Mouse (Mus musculus): ENCODE measurements at regions not wholly inside any gene's neighbourhood (a gene's known extent, or its start where the extent isn't known, plus 50 kb on each side); places are given as distances from the start of the nearest gene placed in this dataset.

DNA sequence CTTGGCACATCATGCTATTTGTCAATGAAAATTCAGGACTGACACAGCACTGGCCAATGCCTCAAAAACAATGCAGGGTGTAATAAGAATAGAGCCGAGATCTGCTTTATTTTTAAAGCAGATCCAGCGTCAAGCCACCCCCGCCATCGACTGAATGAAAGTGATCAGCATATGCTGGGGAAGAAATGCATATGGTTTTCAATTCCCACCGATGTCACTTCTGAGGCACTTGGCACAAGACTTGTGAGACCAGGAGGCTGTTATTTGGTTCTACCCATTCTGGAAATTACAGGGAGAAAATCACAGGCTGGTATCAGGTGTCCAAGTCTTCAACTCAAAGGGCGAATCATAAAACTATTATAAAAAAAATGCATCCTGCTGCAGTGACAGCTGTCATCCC lies 689.3 kb upstream of the Pou3f3 start:
- DNase-seq (ENCODE audit: extremely low read depth, insufficient read length, low spot score), result no peak

DNA sequence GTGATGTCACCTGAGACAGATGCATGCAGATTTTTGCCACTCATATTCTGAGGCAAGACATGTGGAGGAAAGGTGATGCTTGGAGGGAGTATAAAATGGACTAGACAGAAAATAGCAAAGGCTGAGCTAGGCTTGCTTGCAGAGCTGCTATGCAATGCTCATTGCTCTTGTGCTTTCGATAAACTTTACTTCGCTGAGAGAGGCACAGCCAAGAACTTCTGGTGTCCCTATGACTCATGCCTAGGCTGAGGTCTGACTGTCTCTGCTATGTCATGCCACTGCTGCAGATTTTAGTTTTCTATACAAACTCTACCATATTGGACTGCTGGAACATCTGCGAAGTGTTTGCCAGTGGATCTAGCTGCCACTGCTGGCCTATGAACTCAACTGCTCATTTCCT lies 687.5 kb upstream of the Pou3f3 start:
- DNase-seq (ENCODE audit: extremely low read depth, insufficient read length, low spot score), result no peak

DNA sequence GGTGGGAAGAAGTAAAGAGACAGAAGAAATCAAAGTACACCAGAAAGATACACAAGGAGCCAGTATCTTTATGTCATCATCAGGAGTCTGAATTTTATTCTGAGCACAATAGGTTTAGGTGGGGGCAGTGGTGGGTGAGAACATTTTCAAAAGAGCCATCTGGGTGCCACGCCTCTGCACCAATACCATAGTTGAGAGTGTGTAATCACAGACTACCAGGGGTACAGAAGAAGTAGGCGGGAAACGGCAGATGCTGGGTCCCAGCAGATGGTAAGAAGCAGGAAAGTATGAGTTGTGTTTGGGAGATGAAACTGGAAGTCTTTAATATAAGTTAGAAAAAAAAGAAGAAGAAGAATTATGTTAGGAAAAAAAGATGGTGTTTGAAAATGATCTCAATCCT lies 682.7 kb upstream of the Pou3f3 start:
- DNase-seq (ENCODE audit: extremely low read depth, insufficient read length, low spot score), result no peak

DNA sequence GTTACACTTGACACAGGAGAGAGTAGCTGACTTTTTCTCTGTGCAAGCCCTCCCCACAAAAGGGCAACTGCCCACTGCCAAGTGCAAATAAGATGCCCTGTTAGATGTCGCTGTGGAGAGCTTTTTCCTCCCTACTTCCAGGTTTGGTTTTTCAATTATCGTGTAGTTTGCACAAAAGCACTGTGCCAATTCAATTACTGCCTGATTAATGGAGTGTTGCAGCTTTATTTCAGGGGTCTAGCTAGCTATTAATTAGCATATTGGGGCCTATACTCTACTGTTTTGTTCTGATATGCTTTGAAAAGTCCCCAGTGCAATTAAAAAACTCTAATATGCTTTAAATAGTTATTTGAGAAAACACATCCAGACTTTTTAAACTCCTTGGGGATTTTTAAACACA lies 676.6 kb upstream of the Pou3f3 start:
- no peak for DNase-seq (ENCODE audit: extremely low read depth, insufficient read length, low spot score)

DNA sequence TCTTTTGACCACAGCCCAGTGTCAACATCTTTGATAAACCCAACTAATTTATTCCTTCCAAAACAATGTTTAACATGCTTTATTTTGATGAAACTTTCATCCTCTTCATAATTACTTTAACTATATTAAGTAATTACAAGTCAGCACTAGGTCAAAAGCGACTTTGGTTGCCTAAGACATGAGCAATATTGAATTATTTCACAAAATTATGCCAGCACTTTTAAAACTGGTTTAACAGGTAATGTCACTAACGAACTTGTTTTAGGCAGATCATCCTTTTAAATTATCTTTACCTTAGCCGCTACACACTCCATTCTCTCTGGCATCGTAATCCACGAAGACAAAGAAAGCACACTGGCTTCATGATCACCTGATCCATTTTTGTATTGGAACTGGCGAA lies 669.8 kb upstream of the Pou3f3 start:
- no peak for DNase-seq (ENCODE audit: extremely low read depth, insufficient read length, low spot score)

DNA sequence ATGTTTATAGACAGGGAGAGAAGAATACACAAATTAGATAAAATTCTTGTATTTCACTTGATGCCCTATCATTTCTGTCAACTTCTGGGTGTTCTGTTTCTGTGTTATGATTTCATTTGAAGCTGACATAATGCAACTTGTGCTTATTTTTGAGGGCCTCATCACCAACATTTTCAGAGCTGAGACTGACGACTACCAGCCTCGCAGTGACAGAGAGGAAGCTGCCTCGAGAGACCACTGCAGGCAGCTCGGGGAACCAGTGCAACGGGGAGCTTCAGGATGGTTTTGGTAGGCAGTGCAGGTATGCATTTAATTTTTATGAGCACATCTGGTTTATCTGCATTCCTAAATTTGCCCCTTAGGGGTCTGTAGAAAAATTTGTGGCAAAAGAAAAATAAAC lies 669.1 kb upstream of the Pou3f3 start:
- no peak for DNase-seq (ENCODE audit: extremely low read depth, insufficient read length, low spot score)

DNA sequence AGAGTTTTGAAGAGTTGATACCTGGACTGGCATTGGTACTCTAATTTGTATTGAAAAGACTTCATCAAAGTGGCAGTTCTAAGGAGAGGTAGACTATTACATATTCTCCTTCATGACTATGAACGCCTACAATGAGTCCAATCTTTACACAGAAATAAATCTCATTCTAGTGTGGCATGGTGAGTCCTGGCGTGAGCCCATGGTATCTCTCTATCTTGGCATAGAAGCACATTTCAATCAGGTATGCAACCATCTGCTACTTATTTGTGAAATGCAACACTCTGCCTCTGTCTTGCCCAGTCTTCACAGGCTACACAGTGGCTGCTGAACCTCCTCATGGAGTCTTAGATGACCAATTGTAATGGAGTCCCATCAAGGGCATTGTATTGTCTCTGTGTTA lies 661.8 kb upstream of the Pou3f3 start:
- DNase-seq (ENCODE audit: extremely low read depth, insufficient read length, low spot score), result no peak

DNA sequence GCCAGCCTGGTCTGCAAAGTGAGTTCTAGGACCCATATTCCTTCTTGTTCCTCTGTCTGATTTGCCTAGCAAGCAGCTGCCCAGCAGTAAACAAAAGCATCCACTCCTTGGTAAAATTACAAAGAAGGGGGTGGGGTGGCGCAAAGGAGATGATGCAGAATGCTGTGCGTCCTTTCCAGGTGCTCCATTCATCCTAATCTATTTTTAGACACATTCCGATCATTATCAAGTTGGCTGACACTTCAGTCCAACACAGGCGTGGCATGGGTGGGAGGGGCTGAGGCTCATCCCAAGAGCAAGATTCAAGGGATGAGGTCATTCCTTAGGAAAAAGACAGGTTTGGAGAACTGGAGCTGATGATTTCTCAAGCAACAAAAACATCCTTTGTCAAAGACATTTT lies 660.2 kb upstream of the Pou3f3 start:
- no peak for DNase-seq (ENCODE audit: extremely low read depth, insufficient read length, low spot score)

DNA sequence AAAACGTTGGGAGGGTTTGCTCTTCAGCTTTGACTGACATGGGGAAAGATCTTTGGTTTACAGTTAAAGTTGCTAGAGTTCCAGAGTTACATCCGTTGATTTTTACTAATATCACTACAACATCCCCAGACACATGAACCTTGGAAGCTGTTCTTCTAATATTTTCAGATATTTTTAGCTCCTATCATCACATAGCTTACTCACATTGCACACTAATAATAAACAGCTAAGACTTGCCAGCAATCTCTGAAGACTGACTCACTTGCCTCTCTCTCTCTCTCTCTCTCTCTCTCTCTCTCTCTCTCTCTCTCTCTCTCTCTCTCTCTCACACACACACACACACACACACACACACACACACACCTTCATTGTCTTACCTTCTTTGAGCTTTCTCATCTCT lies 654.0 kb upstream of the Pou3f3 start:
- DNase-seq (ENCODE audit: extremely low read depth, insufficient read length, low spot score), result no peak

DNA sequence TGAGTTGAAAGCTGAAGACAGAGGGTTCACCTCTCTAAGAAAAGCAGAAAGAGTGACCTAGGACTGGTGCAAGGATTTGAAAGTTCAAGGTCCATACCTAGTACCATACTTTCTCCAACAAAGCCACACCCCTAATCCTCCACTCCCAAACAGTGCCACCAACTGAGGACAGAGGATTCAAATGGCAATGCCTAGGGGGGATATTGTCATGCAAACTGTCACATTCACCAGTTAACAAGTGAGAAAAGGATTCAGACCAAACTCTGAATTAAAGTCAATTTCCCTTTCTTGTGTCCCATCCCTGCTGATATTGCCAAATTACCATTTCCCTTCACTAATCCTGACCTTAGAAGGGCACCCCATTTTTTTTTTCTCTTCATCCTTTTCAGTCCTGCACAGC lies 637.1 kb upstream of the Pou3f3 start:
- DNase-seq (ENCODE audit: extremely low read depth, insufficient read length, low spot score), result no peak

DNA sequence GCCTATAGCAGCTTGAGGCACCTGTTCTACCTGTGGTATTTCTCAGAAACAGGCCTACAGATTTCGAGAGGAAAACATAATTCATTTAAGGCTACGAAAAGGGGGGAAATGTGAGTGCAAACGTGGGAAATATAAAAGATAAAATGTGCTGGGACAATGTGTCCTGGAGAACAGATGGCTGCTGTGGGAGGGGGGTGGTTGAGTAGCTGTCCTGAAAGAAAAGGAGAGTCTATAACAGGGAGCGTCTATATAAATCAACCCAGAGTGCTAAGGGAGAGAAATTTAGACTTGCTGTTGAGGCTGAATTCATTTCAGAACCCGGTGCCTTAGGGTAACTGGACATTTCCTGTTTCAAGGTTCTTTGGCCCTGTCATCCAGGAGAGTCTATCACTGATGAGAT lies 625.5 kb upstream of the Pou3f3 start:
- DNase-seq (ENCODE audit: extremely low read depth, insufficient read length, low spot score), result no peak

DNA sequence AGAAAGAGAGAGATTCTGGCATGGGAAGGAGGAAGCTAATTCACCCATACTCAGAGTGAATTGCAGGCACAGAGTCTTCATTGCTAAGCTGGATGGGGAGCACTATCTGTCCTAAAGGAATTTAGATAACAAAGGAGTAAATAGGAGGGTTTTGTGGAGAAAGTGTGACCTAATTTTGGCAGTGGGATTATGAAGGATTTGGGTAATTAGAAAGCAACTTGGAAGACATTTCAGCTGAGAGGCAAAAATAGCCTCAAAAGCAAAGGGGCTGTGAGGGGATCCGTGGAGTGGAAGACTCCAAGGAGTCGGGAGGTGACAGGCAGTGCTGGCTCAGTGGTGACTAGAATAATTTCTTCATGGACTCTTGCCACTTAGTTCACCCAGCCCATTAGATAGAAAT lies 599.5 kb upstream of the Pou3f3 start:
- DNase-seq (ENCODE audit: extremely low read depth, insufficient read length, low spot score), result no peak

DNA sequence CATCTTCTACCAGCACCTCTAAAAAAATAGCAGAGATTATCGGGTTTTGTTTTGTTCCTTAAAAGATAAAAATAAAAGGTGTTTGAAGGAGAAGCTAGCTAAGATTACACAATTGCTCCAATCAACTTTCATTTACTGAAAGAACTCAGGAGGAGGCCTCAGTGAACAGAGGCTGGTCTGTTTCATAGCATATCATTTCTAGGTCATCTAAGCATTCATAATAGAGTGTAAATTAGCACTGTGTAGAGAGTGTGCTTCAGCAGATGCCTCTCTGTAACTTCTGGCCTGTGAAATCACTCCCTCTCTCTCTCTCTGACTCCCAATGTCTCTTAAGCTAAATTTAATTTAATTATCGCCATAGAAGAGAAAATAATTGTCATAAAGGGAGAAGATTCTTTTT lies 597.0 kb upstream of the Pou3f3 start:
- DNase-seq (ENCODE audit: extremely low read depth, insufficient read length, low spot score), result no peak

DNA sequence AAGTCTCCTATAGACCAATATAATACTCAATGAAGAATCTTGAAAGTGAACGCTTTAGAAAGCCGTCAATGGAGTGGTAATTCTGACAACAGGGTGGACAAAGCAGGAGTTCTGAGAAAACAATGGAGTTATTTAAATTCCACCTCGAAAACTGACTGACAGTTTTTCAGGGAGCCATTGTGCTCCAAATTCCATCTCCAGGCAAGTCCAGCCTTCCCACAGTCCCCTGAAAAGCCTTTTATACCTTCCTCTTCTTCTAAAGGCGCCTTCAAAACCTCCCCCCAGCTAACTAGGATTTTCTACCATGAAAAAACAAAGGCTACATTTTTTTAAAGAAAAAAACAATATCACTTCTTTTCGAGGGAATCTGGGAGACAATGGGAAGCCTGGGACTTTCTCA lies 588.0 kb upstream of the Pou3f3 start:
- DNase-seq (ENCODE audit: extremely low read depth, insufficient read length, low spot score), result no peak

DNA sequence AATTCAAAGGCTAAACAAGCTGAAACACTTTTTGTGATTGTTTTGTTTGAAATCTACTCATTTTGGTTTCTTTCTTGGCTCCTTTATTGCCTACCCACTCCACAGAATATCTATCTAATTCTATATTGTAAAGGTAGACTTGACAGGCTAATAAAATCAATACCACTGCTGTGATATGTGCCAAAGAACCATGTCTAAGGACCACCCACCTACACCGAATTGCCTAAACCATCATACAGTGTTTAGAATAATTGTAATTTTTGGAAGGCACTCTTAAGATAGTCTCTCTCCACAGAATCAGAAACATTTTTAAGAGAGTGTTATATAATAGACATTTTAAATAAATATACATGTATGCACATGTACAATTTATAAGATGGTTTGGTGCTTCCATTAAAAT lies 587.6 kb upstream of the Pou3f3 start:
- DNase-seq (ENCODE audit: extremely low read depth, insufficient read length, low spot score), result no peak

DNA sequence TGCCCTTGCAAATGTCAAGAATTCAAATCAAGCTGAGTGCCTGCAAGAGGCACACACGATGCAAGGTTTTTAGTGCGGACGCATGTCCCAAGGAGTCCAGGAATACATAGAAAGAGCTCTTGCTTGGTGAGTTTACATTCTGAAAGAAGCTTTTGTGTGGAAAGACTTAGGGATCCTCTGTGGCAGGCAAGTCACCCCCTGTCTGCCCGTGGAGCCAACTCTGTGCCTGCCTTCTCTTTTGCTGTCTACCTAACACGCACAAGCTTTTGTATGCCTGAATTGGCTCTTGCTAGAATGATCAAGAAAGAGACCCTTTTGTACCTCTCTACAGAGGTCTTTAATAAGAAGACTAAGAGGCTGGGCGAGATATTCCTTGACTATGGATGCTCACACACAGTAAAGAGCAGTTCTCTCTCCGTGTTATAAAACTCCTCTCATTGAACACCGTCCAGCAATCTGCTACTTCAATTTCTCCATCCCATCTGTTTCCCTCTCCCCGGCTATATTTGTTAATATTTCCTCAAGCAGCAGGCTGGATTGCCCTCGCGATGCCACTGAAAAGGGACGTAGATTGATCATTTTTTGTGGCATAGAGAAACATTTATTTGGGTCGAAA lies 543.3 kb upstream of the Pou3f3 start:
- no peak for DNase-seq (ENCODE audit: extremely low read depth, insufficient read length, low spot score)

DNA sequence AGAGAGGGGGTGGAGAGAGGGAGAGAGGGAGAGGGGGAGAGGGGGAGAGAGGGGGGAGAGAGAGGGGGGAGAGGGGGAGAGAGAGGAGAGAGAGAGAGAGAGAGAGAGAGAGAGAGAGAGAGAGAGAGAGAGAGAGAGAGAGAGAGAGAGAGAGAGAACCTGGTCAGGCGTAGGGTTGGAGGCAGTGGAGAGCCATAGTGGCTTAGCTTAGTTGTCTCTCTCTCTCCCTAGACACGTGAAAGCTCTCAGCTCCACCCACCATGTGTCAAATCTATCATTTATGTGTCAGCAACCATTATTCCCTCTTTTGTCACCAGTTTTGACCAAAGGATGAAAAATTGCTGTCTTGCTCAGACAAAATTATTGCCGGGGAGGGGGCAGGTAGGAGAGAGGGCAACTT lies 542.7 kb upstream of the Pou3f3 start:
- DNase-seq (ENCODE audit: extremely low read depth, insufficient read length, low spot score), result no peak

DNA sequence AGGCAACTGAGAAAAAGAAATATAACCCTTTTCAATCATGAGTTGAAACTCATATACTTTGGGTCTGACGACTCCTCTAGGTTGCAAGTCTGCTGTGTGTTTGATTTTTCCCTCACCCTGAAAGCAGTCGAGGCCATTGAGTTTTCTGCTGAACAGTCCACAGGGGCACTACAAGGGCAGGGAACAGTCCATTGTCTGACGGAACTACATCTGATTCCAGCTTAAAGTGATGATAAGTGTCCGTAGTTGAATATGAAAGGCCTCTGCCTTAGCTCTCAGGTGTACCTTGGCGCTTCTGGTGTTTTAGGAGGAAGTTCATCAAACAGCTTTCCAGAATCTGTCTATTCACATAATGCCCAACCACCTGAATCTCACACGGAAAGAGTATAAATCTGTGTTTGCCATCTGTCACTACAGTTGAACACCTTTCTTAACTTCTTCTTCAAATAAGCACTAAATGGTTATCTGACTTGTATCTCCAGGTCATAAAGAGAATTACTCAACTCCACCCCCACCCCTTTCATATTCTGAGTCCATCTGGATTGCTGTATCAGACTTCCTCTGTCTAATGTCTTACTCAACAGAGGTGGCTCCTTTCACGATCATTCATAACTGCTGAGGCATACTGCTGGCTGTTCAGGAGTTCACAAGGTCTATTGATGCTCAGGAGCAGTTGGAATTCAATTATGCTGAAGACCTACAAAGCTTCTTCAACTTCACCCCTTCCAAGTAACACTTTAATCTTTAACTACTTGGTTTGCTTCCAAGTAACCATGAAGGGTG lies 527.6 kb upstream of the Pou3f3 start:
- DNase-seq (ENCODE audit: extremely low read depth, insufficient read length, low spot score), result no peak

DNA sequence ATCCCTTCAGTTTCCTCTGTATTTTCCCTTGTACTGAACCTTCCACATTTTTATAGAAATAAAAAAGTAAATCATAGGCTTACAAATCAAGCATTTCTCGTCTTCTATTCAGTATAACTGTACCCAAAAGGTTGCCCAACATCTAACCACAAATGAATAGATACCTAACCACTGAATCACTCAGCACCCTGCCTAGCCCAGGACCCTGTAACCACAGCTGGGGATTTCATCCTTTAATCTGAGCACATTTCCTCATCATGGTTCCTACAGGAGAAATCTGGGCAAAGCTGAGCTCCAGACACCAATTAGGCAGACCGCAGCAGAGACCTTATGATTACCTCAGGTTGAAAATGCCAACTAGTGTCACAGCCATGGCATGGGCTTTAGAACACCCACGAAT lies 526.1 kb upstream of the Pou3f3 start:
- DNase-seq (ENCODE audit: extremely low read depth, insufficient read length, low spot score), result peak; percentile 11

DNA sequence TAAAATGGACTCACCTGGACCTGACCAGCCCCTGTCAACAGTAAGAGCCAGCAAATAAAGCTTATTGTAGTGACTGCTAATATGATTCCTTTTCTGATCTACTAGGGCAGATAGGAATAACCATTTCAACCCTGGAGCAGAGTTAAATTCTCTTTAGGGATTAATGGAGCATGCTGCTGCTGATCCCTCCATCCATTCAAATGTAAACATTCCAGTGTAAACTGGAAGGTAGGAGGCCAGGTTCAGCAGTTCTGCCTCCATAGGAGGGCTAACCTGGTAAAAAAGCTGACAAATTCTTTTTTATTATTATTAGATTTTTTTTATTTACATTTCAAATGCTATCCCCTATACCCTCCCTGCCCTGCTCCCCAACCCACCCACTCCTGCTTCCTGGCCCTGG lies 509.3 kb upstream of the Pou3f3 start:
- no peak for DNase-seq (ENCODE audit: extremely low read depth, insufficient read length, low spot score)

DNA sequence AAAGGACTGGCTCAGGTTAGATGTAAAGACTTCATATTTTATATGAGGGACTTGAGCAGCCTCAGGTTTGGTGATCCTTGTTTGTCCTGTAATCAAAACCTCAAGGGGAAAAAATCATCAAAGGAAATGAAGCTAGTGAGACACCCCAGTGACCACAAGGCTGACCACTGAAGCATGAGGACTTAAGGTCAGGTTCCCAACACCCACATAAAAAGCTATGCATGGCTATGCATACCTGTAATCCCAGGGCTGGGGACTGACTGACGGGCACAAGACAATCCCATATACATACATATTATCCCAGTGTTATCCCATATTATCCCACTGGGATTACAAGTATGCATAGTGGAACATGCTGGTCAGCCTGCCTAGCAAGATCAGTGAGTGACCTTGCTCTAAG lies 467.5 kb upstream of the Pou3f3 start:
- DNase-seq (ENCODE audit: extremely low read depth, insufficient read length, low spot score), result no peak

DNA sequence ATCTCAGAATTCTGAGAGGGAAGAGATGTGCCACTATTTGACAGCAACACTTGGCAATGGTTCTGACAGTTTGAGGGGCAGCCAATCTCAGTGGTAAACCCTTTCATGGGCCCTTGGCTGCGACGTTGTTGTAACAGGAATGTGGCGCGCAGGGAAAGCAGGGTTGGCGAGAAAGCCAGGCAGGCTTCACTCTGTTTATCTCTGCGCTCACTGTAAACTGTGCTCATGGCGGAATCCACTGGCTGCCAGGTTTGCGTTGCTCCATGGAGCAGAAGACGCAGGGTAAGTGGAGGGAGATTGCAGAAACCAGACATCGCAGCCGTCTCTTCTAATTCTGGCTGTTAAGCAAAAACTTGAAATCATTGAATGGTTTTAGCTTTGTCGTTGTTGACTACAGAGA lies 465.9 kb upstream of the Pou3f3 start:
- no peak for DNase-seq (ENCODE audit: extremely low read depth, insufficient read length, low spot score)

Measured in 3134 (cell line).